Mouse (Mus musculus) forebrain, embryonic 14.5 days (tissue): ENCODE measurements around the gene Tspan15. TPM values are rescaled to one million over a fixed set of nuclear protein-coding genes. Genes with fewer than 3 reads are reported as not detected.
A peak's percentile ranks its signal among the peaks of the same experiment; 100 is the strongest.

Source experiments
- ATAC-seq: fragments of 200-750 bp; cut with Nextera tagmentation; 2 replicates; pipeline ENCODE4 v1.8.0; 2017; ENCODE audit warnings: mild to moderate bottlenecking, moderate library complexity
- DNase-seq: peaks from one replicate; pipeline ENCODE4 v3.0.0-alpha.2; 2015; ENCODE audit warnings: low spot score
- H3K27ac ChIP-seq: fragments of 300-500 bp; sonication (generic); 2 replicates; pipeline ENCODE4 v1.5.1; 2014; ENCODE audit warnings: low read depth, mild to moderate bottlenecking, control low read depth, low read length, moderate library complexity
- H3K27me3 ChIP-seq: fragments of 300-500 bp; sonication (generic); replicated peaks from 2 replicates; pipeline ENCODE4 v1.6.1; 2014; ENCODE audit warnings: low read length, control low read depth, mixed read lengths; ENCODE audit not compliant: control insufficient read depth, insufficient read depth
- H3K36me3 ChIP-seq: fragments of 300-500 bp; sonication (generic); 2 replicates; pipeline ENCODE4 v1.6.1; 2014; ENCODE audit warnings: low read length, control low read depth; ENCODE audit not compliant: control insufficient read depth, insufficient read depth
- H3K4me1 ChIP-seq: fragments of 300-500 bp; sonication (generic); 2 replicates; pipeline ENCODE4 v1.6.1; 2014; ENCODE audit warnings: antibody characterized with exemption, low read length, control low read depth; ENCODE audit not compliant: control insufficient read depth, insufficient read depth
- H3K4me2 ChIP-seq: fragments of 300-500 bp; sonication (generic); 2 replicates; pipeline ENCODE4 v1.6.1; 2014; ENCODE audit warnings: mild to moderate bottlenecking, control low read depth, low read length
- H3K4me3 ChIP-seq: fragments of 300-500 bp; sonication (generic); 2 replicates; pipeline ENCODE4 v1.5.1; 2014; ENCODE audit warnings: low read depth, low read length, control low read depth
- H3K9ac ChIP-seq: fragments of 300-500 bp; sonication (generic); 2 replicates; pipeline ENCODE4 v1.6.1; 2014; ENCODE audit warnings: mild to moderate bottlenecking, low read length, control low read depth, moderate library complexity
- H3K9me3 ChIP-seq: fragments of 300-500 bp; sonication (generic); replicated peaks from 2 replicates; pipeline ENCODE4 v1.6.1; 2016; ENCODE audit warnings: low read length, control low read depth, mixed read lengths; ENCODE audit not compliant: control insufficient read depth
- WGBS: fragments of 180-500 bp; shearing (Covaris S2); extraction: QIAGEN DNeasy Blood & Tissue Kit; methylation state at CpG from one replicate; pipeline ENCODE4 v1.1.7; 2014; 5-methylcytosine and 5-hydroxymethylcytosine counted together
- polyA plus RNA-seq: library from polyadenylated mRNA; unstranded; fragments of >200 nt; fragmentation: Nextera tagmentation; extraction: Ambion mirVana; gene quantifications from 2 replicates; pipeline ENCODE4 v1.2.1, GENCODE M21; 2014

Gene Tspan15
- polyA plus RNA-seq, 1 experiment from 2014 or later, result 13.7 TPM

DNA sequence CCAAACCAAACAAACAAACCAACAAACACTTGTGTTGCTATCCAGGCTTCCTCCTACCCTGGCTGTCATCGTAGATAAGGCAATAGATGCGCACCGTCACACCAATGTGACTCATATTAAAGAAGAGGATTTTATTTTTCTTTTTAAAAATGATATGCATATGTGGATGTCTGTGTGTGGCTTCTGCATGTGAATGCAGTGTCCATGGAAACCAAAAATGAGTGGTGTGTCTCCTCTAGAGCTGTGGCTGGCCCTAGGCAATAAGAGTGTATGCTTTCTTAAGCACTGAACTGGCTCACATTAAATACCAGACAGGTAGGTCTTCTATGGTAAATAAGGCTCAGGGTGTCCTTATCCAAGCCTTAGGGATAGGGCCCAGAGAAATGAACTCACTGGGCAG is 7.6 kb upstream of the Tspan15 start:
- H3K27ac ChIP-seq, result no peak overlapping the region
- DNase-seq (no peak), ATAC-seq (no peak)
- no peaks in the 10 kb centered on the region for H3K4me1 ChIP-seq
- H3K4me2 ChIP-seq, result no peak overlapping the region
- H3K36me3 ChIP-seq, result no peaks in the 10 kb centered on the region
- no peak overlapping the region for H3K9ac ChIP-seq
- WGBS, result 96% methylated on average over 3 of the region's 3 CpGs
- H3K4me3 ChIP-seq, result no peak overlapping the region
- H3K9me3 ChIP-seq, result no peaks in the 10 kb centered on the region
- H3K27me3 ChIP-seq, result no peaks in the 10 kb centered on the region

DNA sequence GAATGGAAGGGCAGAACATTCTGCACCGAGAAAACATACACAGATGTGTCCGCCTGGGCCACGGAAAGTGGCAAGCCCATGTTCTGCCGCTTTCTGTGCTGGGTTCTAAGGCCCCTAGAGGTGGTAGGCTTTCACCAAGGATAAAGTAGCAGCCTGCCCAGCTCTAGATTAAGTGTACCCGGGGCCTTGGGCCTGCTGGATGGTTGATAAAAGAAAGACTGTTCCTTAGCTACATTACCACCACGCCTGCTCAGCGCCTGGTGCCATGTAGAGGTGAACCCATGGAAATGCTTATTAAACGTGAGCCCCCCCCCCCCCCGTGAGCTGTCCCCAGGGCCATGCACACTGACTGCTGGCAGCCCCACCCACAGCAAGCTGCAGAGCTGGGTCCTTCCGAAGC is 6.2 kb upstream of the Tspan15 start:
- ATAC-seq (no peak), DNase-seq (no peak)
- no peak overlapping the region for H3K9ac ChIP-seq
- H3K4me2 ChIP-seq, result no peak overlapping the region
- no peak overlapping the region for H3K4me3 ChIP-seq
- WGBS, result 93% methylated on average over 10 of the region's 10 CpGs
- H3K4me1 ChIP-seq, result no peaks in the 10 kb centered on the region
- no peaks in the 10 kb centered on the region for H3K27me3 ChIP-seq
- no peaks in the 10 kb centered on the region for H3K9me3 ChIP-seq
- no peak overlapping the region for H3K27ac ChIP-seq
- H3K36me3 ChIP-seq, result no peaks in the 10 kb centered on the region

DNA sequence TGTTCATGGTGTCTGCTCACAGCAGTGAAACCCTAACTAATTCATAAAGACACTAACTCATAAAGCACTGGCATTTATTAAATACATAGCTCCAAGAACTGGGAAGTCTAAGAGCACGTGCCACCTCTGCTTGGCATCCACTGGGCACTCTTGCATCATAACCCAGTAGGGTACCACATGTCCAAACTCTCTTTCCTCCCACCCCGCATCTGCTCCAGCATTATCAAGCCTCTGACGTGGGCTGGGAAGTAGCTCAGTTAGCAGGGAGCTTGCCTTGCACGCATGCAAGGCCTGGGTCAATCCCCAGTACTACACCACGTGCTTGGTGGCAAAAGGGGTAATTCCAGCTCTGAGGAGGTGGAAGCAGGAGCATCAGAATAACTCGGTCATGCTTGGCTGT is 5.1 kb upstream of the Tspan15 start:
- no peak overlapping the region for H3K4me3 ChIP-seq
- DNase-seq, result no peak
- no peak for ATAC-seq
- no peaks in the 10 kb centered on the region for H3K36me3 ChIP-seq
- H3K27me3 ChIP-seq, result no peaks in the 10 kb centered on the region
- no peak overlapping the region for H3K4me2 ChIP-seq
- no peak overlapping the region for H3K27ac ChIP-seq
- WGBS, result 89% methylated on average over 6 of the region's 6 CpGs
- H3K9ac ChIP-seq, result no peak overlapping the region
- H3K4me1 ChIP-seq, result no peaks in the 10 kb centered on the region
- no peaks in the 10 kb centered on the region for H3K9me3 ChIP-seq

DNA sequence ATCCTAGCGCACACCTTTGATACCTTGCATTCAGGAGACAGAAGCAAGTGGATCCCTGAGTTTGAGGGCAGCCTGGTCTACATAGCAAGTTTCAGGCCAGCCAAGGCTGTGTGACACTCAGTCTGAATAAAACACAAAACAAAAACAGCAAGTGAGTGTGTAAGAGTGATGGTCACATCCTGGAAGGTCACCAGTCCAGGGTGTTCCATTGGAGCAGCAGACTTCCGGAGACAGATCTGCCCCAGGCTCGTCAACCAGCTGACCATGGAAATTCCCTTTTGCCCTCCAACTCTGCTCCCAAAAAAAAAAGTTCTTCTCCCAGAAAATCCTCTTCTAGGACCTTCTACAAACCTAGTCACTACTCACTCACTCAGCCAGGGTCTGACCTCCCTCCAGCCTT is 760 bp upstream of the Tspan15 start:
- no peaks in the 10 kb centered on the region for H3K9me3 ChIP-seq
- ATAC-seq, result no peak
- no peaks in the 10 kb centered on the region for H3K27me3 ChIP-seq
- no peak overlapping the region for H3K4me3 ChIP-seq
- H3K9ac ChIP-seq, result no peak overlapping the region
- 86% methylated on average over 3 of the region's 3 CpGs for WGBS
- H3K36me3 ChIP-seq, result no peaks in the 10 kb centered on the region
- no peak for DNase-seq
- no peak overlapping the region for H3K27ac ChIP-seq
- H3K4me1 ChIP-seq, result peaks cover 5% of the 10 kb centered on the region; the same call in 1 of the 2 replicates
- H3K4me2 ChIP-seq, result peak overlapping the region; percentile 92; the same call in 1 of the 2 replicates

DNA sequence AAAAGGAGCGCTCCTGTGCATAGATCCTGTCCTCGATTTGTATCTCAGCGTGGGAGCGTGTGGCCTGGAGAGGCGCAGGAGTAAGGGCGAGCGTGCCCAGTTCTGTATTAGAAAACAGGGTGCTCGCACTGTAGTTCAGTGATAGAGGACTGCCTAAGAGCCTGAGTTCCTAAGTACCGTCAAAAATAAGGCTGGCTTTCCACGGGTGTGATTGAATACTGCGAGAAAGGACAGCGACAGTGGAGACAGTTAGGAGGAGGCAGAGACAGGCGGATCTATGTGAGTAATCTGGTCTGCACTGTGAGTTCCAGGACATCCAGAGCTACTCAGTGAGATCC is 313 bp upstream of the Tspan15 start:
- H3K9ac ChIP-seq, result peak overlapping the region; percentile 37; the same call in 1 of the 2 replicates
- peak overlapping the region; percentile 92 for H3K4me2 ChIP-seq
- peak overlapping the region; percentile 58 for H3K4me3 ChIP-seq
- H3K36me3 ChIP-seq, result no peaks in the 10 kb centered on the region
- H3K27me3 ChIP-seq, result no peaks in the 10 kb centered on the region
- H3K9me3 ChIP-seq, result no peaks in the 10 kb centered on the region
- H3K27ac ChIP-seq, result no peak overlapping the region
- peaks cover 5% of the 10 kb centered on the region; the same call in 1 of the 2 replicates for H3K4me1 ChIP-seq
- DNase-seq (no peak), ATAC-seq (no peak)
- 2% methylated on average over 13 of the region's 13 CpGs for WGBS

DNA sequence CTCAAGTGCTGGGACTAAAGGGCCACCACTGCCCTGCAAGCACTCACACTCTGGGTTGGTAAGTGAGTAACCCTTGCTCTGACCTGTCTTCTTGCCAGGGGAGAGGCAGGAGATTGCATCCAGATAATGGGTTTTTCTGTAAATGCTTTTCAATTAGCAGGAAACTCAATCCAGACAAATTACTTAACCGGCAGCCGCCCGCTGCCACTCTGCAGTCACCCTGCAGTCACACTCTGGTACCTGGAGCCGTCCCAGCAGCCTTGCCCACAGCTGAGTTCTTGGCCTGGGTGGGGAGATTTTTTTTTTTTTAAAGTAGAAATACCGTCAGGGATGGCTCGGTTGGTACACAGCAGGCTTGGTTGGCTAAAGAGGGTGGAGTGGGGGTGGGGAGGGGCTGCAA is 2.9 kb downstream of the Tspan15 start:
- H3K4me1 ChIP-seq, result peaks cover 5% of the 10 kb centered on the region; the same call in 1 of the 2 replicates
- no peaks in the 10 kb centered on the region for H3K36me3 ChIP-seq
- no peaks in the 10 kb centered on the region for H3K27me3 ChIP-seq
- H3K9me3 ChIP-seq, result no peaks in the 10 kb centered on the region
- no peak overlapping the region for H3K4me2 ChIP-seq
- 58% methylated on average over 6 of the region's 6 CpGs for WGBS
- no peak overlapping the region for H3K9ac ChIP-seq
- H3K4me3 ChIP-seq, result no peak overlapping the region
- DNase-seq (no peak), ATAC-seq (no peak)
- H3K27ac ChIP-seq, result no peak overlapping the region

DNA sequence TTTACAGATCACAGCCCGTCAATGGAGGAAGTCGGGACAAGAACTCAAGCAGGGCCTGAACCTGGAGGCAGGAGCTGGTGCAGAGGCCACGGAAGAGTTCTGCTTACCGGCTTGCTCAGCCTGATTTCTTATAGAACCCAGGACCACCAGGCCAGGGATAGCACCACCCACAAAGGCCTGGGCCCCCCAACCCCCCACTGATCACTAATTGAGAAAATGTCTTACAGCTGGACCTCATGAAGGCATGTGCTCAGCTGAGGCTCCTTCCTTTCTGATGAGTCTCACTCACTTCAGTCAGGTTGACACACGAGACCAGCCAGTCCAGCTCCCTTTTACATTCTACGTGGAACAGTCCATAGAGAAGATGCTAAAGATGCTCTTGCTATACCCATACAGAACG is 5.2 kb downstream of the Tspan15 start:
- Histone ChIP-seq H3K27me3 (no peaks in the 10 kb centered on the region), H3K4me1 (peaks cover 5% of the 10 kb centered on the region; the same call in 1 of the 2 replicates), H3K4me2 (no peak overlapping the region), H3K9ac (no peak overlapping the region), H3K4me3 (no peak overlapping the region), H3K27ac (no peak overlapping the region), H3K9me3 (no peaks in the 10 kb centered on the region), H3K36me3 (no peaks in the 10 kb centered on the region)
- 75% methylated on average over 7 of the region's 7 CpGs for WGBS
- DNase-seq (no peak), ATAC-seq (no peak)

DNA sequence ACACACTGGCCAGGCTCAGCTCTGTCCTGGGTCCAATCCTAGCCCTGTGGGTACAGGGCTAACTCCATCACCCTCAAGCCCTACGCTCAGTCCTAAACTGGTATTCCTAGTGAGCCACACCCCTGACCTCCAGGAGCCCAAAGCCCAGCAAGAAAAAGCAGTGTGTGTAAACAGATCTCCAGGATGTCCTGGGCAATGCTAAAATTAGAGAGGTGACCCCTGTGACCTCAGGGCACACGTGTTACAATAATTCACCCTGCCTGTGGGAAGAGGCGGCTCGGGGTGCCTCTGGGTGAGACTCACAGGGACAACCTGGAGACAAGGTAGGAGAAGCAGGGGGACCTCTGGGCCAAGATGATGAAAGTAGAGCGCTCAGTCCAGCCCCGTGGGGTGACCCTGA is 6.8 kb downstream of the Tspan15 start:
- Histone ChIP-seq H3K4me1 (no peaks in the 10 kb centered on the region), H3K4me2 (no peak overlapping the region), H3K9ac (no peak overlapping the region), H3K9me3 (no peaks in the 10 kb centered on the region), H3K36me3 (no peaks in the 10 kb centered on the region), H3K27ac (no peak overlapping the region), H3K4me3 (no peak overlapping the region), H3K27me3 (no peaks in the 10 kb centered on the region)
- DNase-seq (no peak), ATAC-seq (no peak)
- 87% methylated on average over 6 of the region's 6 CpGs for WGBS

DNA sequence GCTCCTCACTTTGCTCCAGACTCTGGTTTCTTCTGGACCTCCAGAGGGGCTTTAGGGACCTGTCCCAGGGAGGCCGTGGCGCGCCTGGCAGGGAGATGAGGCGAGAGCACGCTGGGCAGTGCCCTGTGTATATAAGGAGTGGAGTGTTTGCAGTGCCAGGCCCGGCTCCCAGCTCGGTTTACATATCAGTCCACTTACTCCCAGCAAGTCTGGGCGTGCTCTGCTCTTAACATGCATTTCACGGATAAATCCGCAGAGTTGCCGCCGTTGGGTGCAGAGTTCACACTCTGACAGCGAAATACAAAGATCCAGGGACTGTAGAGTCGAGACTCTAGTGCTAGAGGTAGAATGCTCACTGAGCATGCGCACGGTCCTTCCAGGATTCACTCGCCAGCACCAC is 8.3 kb downstream of the Tspan15 start:
- H3K27ac ChIP-seq, result no peak overlapping the region
- DNase-seq (no peak), ATAC-seq (no peak)
- H3K4me2 ChIP-seq, result no peak overlapping the region
- H3K27me3 ChIP-seq, result no peaks in the 10 kb centered on the region
- H3K9ac ChIP-seq, result no peak overlapping the region
- H3K4me3 ChIP-seq, result no peak overlapping the region
- no peaks in the 10 kb centered on the region for H3K9me3 ChIP-seq
- no peaks in the 10 kb centered on the region for H3K4me1 ChIP-seq
- 86% methylated on average over 17 of the region's 17 CpGs for WGBS
- no peaks in the 10 kb centered on the region for H3K36me3 ChIP-seq
